Mouse (Mus musculus) heart, adult 2 months (tissue): ENCODE measurements around the gene Fbxw5.

ENCODE experiments used
- CTCF ChIP-seq: fragments of 200-600 bp; IDR thresholded peaks from 2 replicates; pipeline ENCODE4 v1.8.1; 2022; ENCODE audit warnings: antibody characterized with exemption, mild to moderate bottlenecking, moderate library complexity
- POLR2A ChIP-seq: fragments of 200-500 bp; IDR thresholded peaks from 2 replicates; pipeline ENCODE4 v1.6.1; 2011; ENCODE audit warnings: mild to moderate bottlenecking, low read depth, low read length, control low read depth; ENCODE audit not compliant: insufficient read depth

GRCm38 (mm10) chr2:25480541-25480940 lies 20.0 kb upstream of the Fbxw5 start:
- TF ChIP-seq POLR2A (no peak), CTCF (no peak)
